Mouse (Mus musculus) brown adipose tissue, adult 24 weeks (tissue): ENCODE measurements around the gene Atp6v1g2. TPM values are rescaled to one million over a fixed set of nuclear protein-coding genes. Genes with fewer than 3 reads are reported as not detected.
"Not testable (repeated sequence)": the region's sequence is repeated elsewhere in the genome, so short reads cannot be mapped to it uniquely, and the experiment has no call there.

Experiments
- H3K27ac ChIP-seq: fragments of 200-500 bp; replicated peaks from 2 replicates; pipeline ENCODE4 v1.5.1; 2012; ENCODE audit warnings: low read depth, mild to moderate bottlenecking, low read length
- H3K4me1 ChIP-seq: fragments of 200-500 bp; 2 replicates; pipeline ENCODE4 v1.6.1; 2012; ENCODE audit warnings: low read length, mixed read lengths; ENCODE audit not compliant: control insufficient read depth, insufficient read depth, insufficient read length
- H3K4me3 ChIP-seq: fragments of 200-500 bp; 2 replicates; pipeline ENCODE4 v1.5.1; 2012; ENCODE audit warnings: low read depth, mild to moderate bottlenecking, low read length, moderate library complexity; ENCODE audit not compliant: insufficient read depth
- polyA plus RNA-seq: library from polyadenylated mRNA; stranded (reverse); fragments of >200 nt; gene quantifications from 2 replicates; pipeline ENCODE4 v1.2.4, GENCODE M21; 2012; ENCODE audit not compliant: missing spikeins, insufficient read depth, insufficient read length

The Atp6v1g2 gene
- polyA plus RNA-seq, 1 experiment, result 4.0 TPM

- H3K27ac ChIP-seq, result peak within 1 kb of the TSS; percentile 98
- peak within 1 kb of the TSS; percentile 65 for H3K4me3 ChIP-seq
- peaks cover 16% of the 10 kb centered on the region for H3K4me1 ChIP-seq
Observed at GRCm38 (mm10) chr17:35220156-35220952, 13.1 kb upstream of the Atp6v1g2 start, which contains the start of gene Gm16181. TSS of gene Gm16181 (plus strand) at chr17:35220834.

DNA sequence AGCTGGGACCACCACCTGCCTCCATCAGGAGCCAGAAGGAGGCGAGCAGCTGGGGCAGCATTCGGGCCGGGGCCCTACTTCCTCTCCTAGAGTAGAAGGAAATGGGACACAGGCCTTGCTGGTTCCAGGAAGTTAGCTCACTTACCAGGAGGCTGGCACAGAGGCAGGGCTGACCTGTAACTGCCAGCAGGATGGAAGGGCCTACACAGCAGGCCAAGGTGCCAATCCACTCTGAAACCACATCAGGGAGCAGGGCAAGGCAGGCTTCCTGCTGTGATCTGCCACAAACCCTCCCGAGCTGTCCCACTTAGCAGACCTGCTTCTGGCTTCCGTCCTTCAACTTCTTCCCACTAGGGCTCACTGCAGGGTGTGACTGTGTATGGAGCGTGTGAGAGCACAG is 11.2 kb upstream of the Atp6v1g2 start:
- peak overlapping the region; percentile 49 for H3K4me3 ChIP-seq
- peak overlapping the region; percentile 88 for H3K27ac ChIP-seq

GRCm38 (mm10) chr17:35224641-35225040 is 8.8 kb upstream of the Atp6v1g2 start:
- peaks cover 14% of the 10 kb centered on the region for H3K4me1 ChIP-seq

More for the DNA sequence above, 11.2 kb upstream of the Atp6v1g2 start:
- peaks cover 22% of the 10 kb centered on the region for H3K4me1 ChIP-seq

GRCm38 (mm10) chr17:35225456-35225855 is 8.0 kb upstream of the Atp6v1g2 start:
- peaks cover 9% of the 10 kb centered on the region for H3K4me1 ChIP-seq
- H3K27ac ChIP-seq, result no peak overlapping the region
- no peak overlapping the region for H3K4me3 ChIP-seq

More at GRCm38 (mm10) chr17:35224641-35225040, 8.8 kb upstream of the Atp6v1g2 start:
- H3K27ac ChIP-seq, result no peak overlapping the region
- H3K4me3 ChIP-seq, result no peak overlapping the region

- Histone ChIP-seq H3K4me1 (peaks cover 8% of the 10 kb centered on the region; the same call in 1 of the 2 replicates), H3K4me3 (no peak overlapping the region), H3K27ac (0 out of 2 replicates have a peak overlapping the region, but pooled peaks have one; percentile 33)
Observed at GRCm38 (mm10) chr17:35226561-35227046, 6.9 kb upstream of the Atp6v1g2 start.

DNA sequence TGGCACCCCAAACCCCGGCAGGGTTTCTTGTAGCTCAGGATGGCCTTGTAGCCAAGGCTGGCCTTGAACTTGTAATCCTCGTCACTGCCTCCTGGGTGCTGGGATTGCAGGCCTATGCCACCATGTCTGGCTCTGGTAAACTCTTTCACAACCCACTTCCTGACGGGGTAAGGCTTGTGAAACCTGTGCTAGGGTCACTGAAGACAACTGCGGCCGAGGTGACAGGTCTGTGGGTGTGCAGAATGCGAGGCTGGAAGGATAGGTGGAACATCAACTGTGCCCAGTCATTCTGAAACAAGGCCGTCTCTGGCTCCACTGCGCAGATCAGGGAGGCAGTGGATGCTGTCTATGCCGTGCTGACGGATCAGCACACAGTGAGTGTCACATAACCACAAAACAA is 2.4 kb upstream of the Atp6v1g2 start:
- no peak overlapping the region for H3K27ac ChIP-seq
- no peak overlapping the region for H3K4me3 ChIP-seq
- H3K4me1 ChIP-seq, result peaks cover 8% of the 10 kb centered on the region

GRCm38 (mm10) chr17:35232043-35232442 is 1.4 kb upstream of the Atp6v1g2 start:
- Histone ChIP-seq H3K4me3 (no peak overlapping the region), H3K27ac (no peak overlapping the region), H3K4me1 (peaks cover 5% of the 10 kb centered on the region)

DNA sequence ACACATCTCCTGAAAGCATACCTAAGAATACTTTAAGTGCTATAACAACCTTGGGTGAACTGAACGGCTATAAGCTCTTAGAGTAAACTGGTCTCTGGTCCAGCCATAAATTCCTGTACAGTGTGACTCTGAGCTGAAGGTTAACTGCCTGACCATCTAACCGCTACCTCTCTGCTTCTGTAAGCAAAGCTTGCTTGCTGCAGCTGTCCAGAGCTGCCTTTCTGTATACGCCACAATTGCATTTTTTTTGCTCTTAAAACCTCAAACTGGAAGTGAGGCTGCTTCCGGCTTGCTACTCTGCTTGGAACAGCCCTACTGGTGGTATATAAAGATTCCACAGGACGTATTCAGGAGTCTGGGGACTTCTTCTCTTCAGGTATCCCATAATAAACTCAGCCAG is 801 bp upstream of the Atp6v1g2 start:
- peak overlapping the region; percentile 84; the same call in 1 of the 2 replicates for H3K27ac ChIP-seq
- no peak overlapping the region for H3K4me3 ChIP-seq
- H3K4me1 ChIP-seq, result peaks cover 5% of the 10 kb centered on the region

DNA sequence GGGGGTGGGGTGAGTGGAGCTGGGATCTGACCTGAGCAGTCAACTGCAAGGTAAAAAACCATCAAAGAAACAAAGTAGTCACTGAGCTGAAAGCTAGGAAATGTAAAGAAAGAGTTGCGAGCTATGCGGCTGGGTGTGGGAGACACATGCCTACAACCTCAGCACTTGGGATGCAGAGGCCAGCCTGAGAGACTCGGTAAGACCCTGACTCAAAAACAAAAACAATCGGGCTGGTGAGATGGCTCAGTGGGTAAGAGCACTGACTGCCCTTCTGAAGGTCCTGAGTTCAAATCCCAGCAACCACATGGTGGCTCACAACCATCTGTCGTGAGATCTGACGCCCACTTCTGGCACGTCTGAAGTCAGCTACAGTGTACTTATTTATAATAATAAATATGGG is 630 bp downstream of the Atp6v1g2 start:
- not testable (repeated sequence) for H3K4me1 ChIP-seq
- peak overlapping the region; percentile 84; the same call in 1 of the 2 replicates for H3K27ac ChIP-seq
- H3K4me3 ChIP-seq, result 0 out of 2 replicates have a peak overlapping the region, but pooled peaks have one; percentile 1

- peak overlapping the region; percentile 94 for H3K27ac ChIP-seq
- peak overlapping the region; percentile 58 for H3K4me3 ChIP-seq
- peaks cover 5% of the 10 kb centered on the region for H3K4me1 ChIP-seq
Observed at GRCm38 (mm10) chr17:35234903-35235302, 1.4 kb downstream of the Atp6v1g2 start.

DNA sequence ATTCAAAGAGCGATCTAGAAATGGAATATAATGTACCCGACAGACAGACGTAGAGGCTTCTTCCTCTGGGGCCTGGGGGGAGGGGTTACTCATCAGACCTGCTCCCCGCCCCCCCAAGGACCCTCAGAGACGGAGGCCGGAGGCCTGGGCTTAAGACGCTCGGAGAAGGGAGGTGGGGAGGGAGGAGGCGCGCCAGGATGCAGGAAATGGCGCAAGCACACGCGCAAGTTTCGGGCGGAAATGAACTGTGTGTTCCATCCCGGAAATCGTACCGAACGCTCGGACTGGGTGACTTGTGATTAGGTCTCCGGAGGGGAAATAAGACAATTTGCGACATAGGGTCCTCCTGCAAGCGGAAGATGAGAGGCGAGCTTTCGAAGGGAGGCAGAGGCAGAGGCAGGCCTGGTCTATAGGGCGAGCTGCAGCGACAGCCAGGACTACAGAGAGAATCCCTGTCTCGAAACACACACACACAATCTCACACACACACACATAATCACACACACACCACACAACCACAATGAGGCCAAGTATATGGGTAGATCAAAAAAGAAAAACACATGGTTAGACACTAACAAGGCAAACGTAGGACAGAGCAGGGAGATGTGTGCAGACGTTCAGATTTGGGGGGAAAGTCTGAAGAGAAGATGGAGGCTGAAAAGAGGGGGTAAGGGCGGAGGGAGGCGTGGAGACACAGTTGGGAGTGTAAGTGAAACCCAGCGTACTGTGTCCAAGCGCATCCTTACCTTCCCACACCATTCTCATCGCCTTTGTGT is 2.3 kb downstream of the Atp6v1g2 start, which contains the start of gene Nfkbil1:
Gene Nfkbil1, minus strand, starts transcription at position 179 of the 776 bp plus-strand sequence.
- Histone ChIP-seq H3K4me1 (peaks cover 13% of the 10 kb centered on the region), H3K27ac (peak within 1 kb of the TSS; percentile 96), H3K4me3 (peak within 1 kb of the TSS; percentile 65)

- Histone ChIP-seq H3K27ac (peak overlapping the region; percentile 96), H3K4me3 (peak overlapping the region; percentile 57)
Observed at GRCm38 (mm10) chr17:35236390-35236746, 2.9 kb downstream of the Atp6v1g2 start.

GRCm38 (mm10) chr17:35236996-35237395 is 3.5 kb downstream of the Atp6v1g2 start:
- peaks cover 14% of the 10 kb centered on the region for H3K4me1 ChIP-seq
- H3K27ac ChIP-seq, result no peak overlapping the region
- H3K4me3 ChIP-seq, result no peak overlapping the region

More at GRCm38 (mm10) chr17:35236390-35236746, 2.9 kb downstream of the Atp6v1g2 start:
- peaks cover 14% of the 10 kb centered on the region for H3K4me1 ChIP-seq

- H3K4me3 ChIP-seq, result no peak overlapping the region
- peaks cover 14% of the 10 kb centered on the region for H3K4me1 ChIP-seq
- no peak overlapping the region for H3K27ac ChIP-seq
Observed at GRCm38 (mm10) chr17:35237504-35237903, 4.0 kb downstream of the Atp6v1g2 start.

DNA sequence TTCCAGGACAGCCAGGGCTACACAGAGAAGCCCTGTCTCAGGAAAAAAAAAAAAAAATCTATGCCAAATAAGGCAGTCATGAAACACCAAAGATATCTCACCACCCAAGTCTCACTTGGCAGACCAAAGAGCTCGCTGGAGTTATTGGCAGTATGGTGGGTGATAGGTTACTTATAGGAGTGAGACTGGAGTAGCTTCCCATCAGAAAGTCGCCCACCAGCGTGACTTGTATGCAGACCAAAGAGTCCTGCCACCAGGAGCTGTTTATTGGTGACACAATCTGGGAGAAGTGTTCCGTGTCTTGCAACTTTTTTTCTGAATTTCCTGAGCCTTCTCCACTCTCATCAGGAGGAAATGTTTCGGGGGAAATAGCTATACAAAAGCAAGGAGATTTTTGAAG is 6.2 kb downstream of the Atp6v1g2 start:
- Histone ChIP-seq H3K4me3 (no peak overlapping the region), H3K4me1 (peaks cover 12% of the 10 kb centered on the region), H3K27ac (no peak overlapping the region)
